Mouse (Mus musculus) bone marrow macrophage, adult 2 months (primary cell): Measurements from ENCODE around the gene Astn1. TPM values are rescaled to one million over a fixed set of nuclear protein-coding genes. Genes with fewer than 3 reads are reported as not detected.

Source experiments
- H3K27ac ChIP-seq: 2 replicates; pipeline ENCODE4 v1.5.1; 2012; ENCODE audit warnings: low read depth, low read length; ENCODE audit not compliant: insufficient read depth
- H3K4me1 ChIP-seq: 2 replicates; pipeline ENCODE4 v1.6.1; 2012; ENCODE audit warnings: low read length; ENCODE audit not compliant: control insufficient read depth, insufficient read depth
- H3K4me3 ChIP-seq: 2 replicates; pipeline ENCODE4 v1.5.1; 2012; ENCODE audit warnings: mild to moderate bottlenecking, low read length, moderate library complexity; ENCODE audit not compliant: insufficient read depth
- CTCF ChIP-seq: IDR thresholded peaks from 2 replicates; pipeline ENCODE4 v1.5.1; 2012; ENCODE audit warnings: low read depth, mild to moderate bottlenecking, low read length, moderate library complexity
- POLR2A ChIP-seq: IDR thresholded peaks from 2 replicates; pipeline ENCODE4 v1.6.1; 2012; ENCODE audit warnings: mild to moderate bottlenecking, low read depth, low read length, borderline replicate concordance
- polyA plus RNA-seq: library from polyadenylated mRNA; stranded (reverse); fragments of >200 nt; gene quantifications from 2 replicates; pipeline ENCODE4 v1.2.4, GENCODE M21; 2012; ENCODE audit not compliant: missing spikeins, insufficient read depth, insufficient read length

Gene Astn1
- polyA plus RNA-seq, 1 experiment = not detected

DNA sequence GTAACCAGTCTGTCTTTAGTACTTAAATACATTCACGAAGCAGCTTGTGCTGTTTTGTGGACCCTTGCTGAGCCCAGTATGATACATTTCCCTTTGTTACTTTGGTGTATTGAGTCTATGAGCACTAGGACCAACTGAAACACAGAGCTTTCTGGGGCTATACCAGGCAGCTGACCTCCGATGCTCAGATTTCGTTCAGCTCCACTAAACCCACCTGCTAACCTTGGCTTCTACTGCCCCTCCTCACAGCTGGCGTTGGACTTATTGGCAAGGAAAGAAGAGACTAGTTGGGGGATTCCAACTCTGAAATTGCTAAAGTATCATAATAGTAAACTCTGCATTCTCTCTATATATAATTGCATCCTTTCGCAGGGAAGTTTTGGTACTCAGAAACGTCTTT lies 118.2 kb downstream of the Astn1 start:
- no peaks in the 10 kb centered on the region for H3K4me1 ChIP-seq
- H3K4me3 ChIP-seq = no peak overlapping the region
- TF ChIP-seq CTCF (no peak), POLR2A (no peak)
- H3K27ac ChIP-seq = no peak overlapping the region

DNA sequence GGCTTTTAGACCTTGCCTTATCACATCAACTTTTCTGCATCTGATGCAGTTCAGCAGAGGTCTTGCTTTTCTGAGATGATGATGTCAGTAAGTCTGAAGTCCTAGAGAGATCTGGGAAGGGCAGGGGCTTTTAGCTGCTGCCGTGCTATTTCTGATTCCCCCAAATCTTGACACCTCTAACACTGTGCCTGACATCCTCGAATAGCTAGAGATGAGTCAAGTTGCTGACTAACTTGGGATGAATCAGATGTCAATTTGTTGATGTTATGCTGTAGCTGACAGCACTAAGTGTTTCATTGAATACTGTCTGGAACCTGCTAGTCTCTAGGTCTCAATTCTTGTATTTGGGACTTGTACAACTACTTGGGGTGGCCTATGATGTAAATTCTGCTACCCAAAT lies 121.7 kb downstream of the Astn1 start:
- TF ChIP-seq POLR2A (no peak), CTCF (no peak)
- no peak overlapping the region for H3K4me3 ChIP-seq
- H3K27ac ChIP-seq = no peak overlapping the region
- H3K4me1 ChIP-seq = no peaks in the 10 kb centered on the region

DNA sequence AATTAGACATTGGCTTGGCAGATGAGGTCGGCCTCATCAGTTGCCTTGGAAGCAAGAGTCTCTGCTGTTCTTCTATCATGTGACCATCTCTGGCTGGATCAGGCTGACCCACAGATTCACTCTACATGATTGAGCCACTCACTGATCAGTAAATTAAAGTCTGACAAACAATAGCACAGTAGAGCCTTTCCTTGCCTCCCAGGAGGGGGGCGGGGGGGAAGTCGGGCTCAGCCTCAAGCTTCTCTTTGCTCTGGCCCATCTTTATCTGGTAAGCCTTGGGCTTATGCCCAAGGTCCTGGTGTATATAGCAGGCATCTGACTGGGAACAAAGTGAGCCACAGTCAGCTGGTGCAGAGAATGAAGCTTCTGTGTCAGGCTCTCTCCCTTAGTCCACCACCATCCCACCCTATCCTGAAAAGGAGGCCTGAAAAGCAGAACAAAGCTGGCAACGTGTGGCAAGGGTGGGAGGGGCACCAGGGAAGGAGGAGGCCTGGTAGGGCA lies 127.5 kb downstream of the Astn1 start:
- Histone ChIP-seq H3K27ac (no peak overlapping the region), H3K4me3 (no peak overlapping the region), H3K4me1 (no peaks in the 10 kb centered on the region)
- TF ChIP-seq POLR2A = no peak
- no peak for TF ChIP-seq CTCF

DNA sequence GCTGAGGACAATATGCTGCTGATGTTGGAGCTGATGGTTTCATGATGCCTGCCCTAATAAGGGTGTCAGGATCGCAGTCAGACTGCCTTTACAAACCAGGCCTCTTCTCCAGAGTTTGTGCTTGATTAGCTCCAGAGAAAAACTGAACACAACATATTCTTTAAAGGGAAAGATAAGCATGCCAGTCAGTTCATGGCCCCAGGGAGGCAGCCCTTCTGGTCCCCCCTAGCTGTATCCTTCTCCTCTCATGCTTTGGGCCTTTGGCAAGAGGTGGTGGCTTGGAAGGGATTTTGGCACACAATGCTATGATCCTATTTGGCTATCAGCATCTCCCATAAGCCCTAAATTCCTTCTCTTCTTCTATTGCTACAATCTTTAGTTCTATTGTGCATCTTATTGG lies 128.1 kb downstream of the Astn1 start:
- Histone ChIP-seq H3K27ac (no peak overlapping the region), H3K4me3 (no peak overlapping the region), H3K4me1 (no peaks in the 10 kb centered on the region)
- no peak for TF ChIP-seq CTCF
- no peak for TF ChIP-seq POLR2A

DNA sequence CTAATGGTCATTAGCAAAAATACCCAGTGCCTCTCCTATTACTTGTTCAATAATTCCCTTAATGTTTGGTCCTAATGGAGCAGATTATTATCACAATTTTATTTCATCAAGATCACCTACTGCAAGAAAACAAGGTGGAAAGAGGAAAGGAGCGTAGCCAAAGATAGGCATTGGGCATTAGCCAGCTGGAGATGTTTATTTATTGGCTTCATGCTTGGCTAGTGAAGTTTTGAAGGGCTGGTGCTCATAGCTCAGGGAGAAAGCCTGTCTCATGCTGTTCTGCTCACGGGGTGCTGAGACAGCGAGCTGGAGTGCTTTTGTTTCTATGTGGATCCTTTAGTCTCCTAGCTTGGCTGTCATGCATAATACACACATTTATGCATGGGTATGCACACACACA lies 131.2 kb downstream of the Astn1 start:
- no peak for TF ChIP-seq POLR2A
- TF ChIP-seq CTCF = no peak
- Histone ChIP-seq H3K4me3 (no peak overlapping the region), H3K4me1 (no peaks in the 10 kb centered on the region), H3K27ac (no peak overlapping the region)

DNA sequence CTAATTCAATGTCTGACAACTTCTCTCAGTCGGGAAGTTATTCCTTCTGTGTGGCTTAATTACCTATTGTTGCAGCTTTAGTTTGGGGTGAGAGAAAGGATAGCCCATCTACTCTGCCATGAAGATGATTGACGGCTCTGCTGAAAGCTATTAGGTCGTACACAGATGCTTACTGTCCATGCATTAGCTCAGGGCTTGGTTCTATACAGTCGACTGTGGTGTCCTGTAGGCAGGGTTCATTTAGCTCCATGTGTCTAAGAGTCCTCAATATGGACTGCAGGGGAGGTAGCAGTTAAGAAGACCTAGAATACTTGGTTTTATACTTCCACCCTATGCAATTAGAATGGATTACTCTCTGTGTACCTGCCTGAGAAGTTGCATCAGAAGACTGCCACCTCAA lies 138.1 kb downstream of the Astn1 start:
- TF ChIP-seq CTCF = no peak
- TF ChIP-seq POLR2A = no peak
- H3K27ac ChIP-seq = no peak overlapping the region
- H3K4me3 ChIP-seq = no peak overlapping the region
- no peaks in the 10 kb centered on the region for H3K4me1 ChIP-seq

DNA sequence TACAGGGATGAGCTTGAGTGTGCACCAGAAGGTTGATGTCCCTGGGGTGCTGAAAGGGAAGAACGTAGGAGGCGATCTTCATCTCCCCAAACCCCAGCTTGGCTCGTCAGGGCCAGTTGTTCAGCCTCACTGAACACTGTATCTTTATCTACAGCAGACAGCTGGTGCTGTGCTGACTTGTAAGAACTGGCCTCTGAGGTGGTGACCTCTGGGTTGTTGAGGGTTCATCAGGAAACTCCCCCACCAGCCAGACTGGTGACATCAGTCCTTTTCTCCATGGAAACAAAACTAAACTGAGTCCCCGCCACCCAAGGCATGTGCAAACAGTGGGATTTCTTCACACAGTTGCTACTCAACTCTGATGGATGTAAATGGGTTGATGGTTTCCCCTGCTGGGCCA lies 138.9 kb downstream of the Astn1 start:
- Histone ChIP-seq H3K27ac (no peak overlapping the region), H3K4me1 (no peaks in the 10 kb centered on the region), H3K4me3 (no peak overlapping the region)
- TF ChIP-seq POLR2A (no peak), CTCF (no peak)

DNA sequence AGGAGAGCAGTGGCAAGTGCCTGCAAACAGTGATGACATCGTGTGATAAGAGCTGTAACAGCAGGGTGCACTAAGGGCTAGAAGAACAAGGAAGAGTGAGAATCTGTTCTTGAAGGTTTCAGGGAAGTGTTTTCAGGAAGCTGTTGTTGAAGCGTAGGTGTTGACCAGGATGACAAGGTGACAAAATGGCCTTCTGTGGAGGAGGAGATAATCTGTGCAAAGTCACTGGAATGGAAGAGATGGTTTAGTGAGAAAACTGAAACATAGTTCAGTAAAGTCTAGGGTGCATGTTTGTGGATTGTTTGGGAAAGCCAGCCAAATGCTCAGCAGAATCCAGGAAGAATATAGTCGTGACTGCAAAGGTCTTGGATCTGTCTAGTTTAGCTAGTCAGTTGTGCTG lies 145.5 kb downstream of the Astn1 start:
- Histone ChIP-seq H3K27ac (no peak overlapping the region), H3K4me1 (no peaks in the 10 kb centered on the region)

DNA sequence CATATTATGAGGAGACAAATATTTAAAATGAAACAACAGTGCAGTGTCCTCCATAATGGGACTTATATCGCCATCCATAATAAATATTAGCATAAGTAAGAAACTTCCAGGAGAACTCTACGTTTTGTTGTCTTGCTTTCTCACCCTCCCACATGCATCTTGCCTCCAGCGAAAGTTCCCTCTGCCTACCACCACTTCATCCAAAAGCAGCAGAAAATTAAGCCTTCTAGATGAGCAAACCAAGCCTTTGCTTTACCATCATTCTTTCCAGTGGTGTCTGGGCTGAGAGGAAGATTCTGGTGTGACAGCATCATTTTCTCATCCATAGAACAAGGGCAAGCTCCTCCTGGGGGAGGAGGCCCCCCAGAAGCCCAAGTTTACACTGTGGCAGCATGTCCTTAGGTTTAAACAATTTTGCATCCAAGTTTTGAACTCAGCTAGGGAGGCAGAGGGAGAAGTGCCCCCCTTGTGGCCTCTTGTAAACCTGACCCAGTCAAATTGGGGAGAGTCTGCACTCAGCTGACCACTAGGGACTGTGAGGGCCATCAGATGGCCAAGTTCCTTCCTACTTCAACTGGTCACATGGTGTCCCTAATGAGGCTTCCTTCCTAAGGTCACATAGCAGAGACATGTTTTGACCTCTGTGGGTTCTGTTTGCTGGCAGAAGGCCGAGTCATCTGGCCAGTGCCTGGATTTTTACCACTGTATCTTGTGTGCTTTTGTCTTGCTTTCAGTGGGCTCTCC lies 147.2 kb downstream of the Astn1 start:
- Histone ChIP-seq H3K4me3 (no peak overlapping the region), H3K4me1 (no peaks in the 10 kb centered on the region), H3K27ac (no peak overlapping the region)
- TF ChIP-seq CTCF (no peak), POLR2A (no peak)

More for the DNA sequence above, 145.5 kb downstream of the Astn1 start:
- no peak overlapping the region for H3K4me3 ChIP-seq
- TF ChIP-seq POLR2A (no peak), CTCF (no peak)

DNA sequence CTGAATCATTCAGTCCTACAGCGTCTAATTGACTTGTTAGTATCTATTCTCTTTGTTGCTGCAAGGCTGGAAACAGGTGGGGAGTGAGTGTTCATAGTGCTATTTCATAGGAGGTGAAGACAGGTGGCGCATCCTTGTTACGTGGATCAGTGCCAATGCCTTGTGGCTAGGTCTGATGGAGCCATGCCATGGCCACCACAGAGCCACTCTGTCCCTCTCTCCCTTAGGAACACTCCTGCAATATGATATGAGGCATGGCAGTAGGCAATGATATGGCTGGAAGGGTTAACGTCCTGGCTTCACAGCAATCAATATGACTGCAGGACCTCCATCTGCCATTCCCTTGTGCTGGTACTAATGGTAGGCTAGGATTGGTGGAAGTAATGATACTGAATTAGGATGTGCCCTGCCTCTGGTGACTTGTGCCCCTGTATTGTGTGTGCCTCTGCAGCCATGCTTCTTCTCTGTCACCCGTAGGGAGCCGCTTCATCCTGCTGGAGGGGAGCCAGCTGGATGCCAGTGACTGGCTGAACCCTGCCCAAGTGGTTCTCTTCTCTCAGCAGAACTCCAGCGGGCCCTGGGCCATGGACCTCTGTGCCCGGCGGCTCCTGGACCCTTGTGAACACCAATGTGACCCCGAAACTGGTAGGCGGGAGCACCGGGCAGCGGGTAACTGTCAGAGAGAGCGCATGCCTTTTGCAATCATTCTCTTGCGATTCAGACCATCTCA lies 148.6 kb downstream of the Astn1 start:
- Histone ChIP-seq H3K4me1 (no peaks in the 10 kb centered on the region), H3K27ac (no peak overlapping the region), H3K4me3 (no peak overlapping the region)
- TF ChIP-seq CTCF (no peak), POLR2A (no peak)
